Mouse (Mus musculus) neural tube, embryonic 11.5 days (tissue): ENCODE results near the gene Pde11a. TPM values are rescaled to one million over a fixed set of nuclear protein-coding genes. Genes with fewer than 3 reads are reported as not detected.

Source experiments
- ATAC-seq: fragments of 200-750 bp; cut with Nextera tagmentation; 2 replicates; pipeline ENCODE4 v1.8.0; 2017; ENCODE audit warnings: moderate number of reproducible peaks, mild to moderate bottlenecking, moderate TSS enrichment, moderate library complexity; ENCODE audit not compliant: insufficient read depth, low FRiP score, low TSS enrichment
- DNase-seq: peaks from one replicate; pipeline ENCODE4 v3.0.0-alpha.2; 2015; ENCODE audit warnings: low spot score
- H3K27ac ChIP-seq: fragments of 300-500 bp; sonication (generic); 2 replicates; pipeline ENCODE4 v1.5.1; 2014; ENCODE audit warnings: low read depth, mild to moderate bottlenecking, low read length
- H3K27me3 ChIP-seq: fragments of 300-500 bp; sonication (generic); 2 replicates; pipeline ENCODE4 v1.6.1; 2014; ENCODE audit warnings: mild to moderate bottlenecking, low read length, mixed read lengths; ENCODE audit not compliant: control insufficient read depth, insufficient read depth
- H3K36me3 ChIP-seq: fragments of 300-500 bp; sonication (generic); 2 replicates; pipeline ENCODE4 v1.6.1; 2014; ENCODE audit warnings: mild to moderate bottlenecking, low read length, moderate library complexity, mixed read lengths; ENCODE audit not compliant: control insufficient read depth, insufficient read depth
- H3K4me1 ChIP-seq: fragments of 300-500 bp; sonication (generic); 2 replicates; pipeline ENCODE4 v1.6.1; 2014; ENCODE audit warnings: low read length, mixed read lengths; ENCODE audit not compliant: control insufficient read depth, insufficient read depth
- H3K4me2 ChIP-seq: fragments of 300-500 bp; sonication (generic); 2 replicates; pipeline ENCODE4 v1.6.1; 2014; ENCODE audit warnings: low read depth, mild to moderate bottlenecking, moderate library complexity
- H3K4me3 ChIP-seq: fragments of 300-500 bp; sonication (generic); 2 replicates; pipeline ENCODE4 v1.5.1; 2014; ENCODE audit warnings: low read depth, low read length
- H3K9ac ChIP-seq: fragments of 300-500 bp; sonication (generic); 2 replicates; pipeline ENCODE4 v1.6.1; 2014; ENCODE audit warnings: mild to moderate bottlenecking, low read length
- H3K9me3 ChIP-seq: fragments of 300-500 bp; sonication (generic); 2 replicates; pipeline ENCODE4 v1.6.1; 2016; ENCODE audit warnings: low read length; ENCODE audit not compliant: control insufficient read depth
- WGBS: fragments of 180-500 bp; shearing (Covaris S2); extraction: QIAGEN DNeasy Blood & Tissue Kit; methylation state at CpG from one replicate; pipeline ENCODE4 v1.1.7; 2014; 5-methylcytosine and 5-hydroxymethylcytosine counted together
- polyA plus RNA-seq: library from polyadenylated mRNA; unstranded; fragments of >200 nt; fragmentation: Nextera tagmentation; extraction: Ambion mirVana; gene quantifications from 2 replicates; pipeline ENCODE4 v1.2.1, GENCODE M21; 2014

Pde11a gene
- polyA plus RNA-seq, 1 experiment from 2014 or later, result 0.49 TPM

DNA sequence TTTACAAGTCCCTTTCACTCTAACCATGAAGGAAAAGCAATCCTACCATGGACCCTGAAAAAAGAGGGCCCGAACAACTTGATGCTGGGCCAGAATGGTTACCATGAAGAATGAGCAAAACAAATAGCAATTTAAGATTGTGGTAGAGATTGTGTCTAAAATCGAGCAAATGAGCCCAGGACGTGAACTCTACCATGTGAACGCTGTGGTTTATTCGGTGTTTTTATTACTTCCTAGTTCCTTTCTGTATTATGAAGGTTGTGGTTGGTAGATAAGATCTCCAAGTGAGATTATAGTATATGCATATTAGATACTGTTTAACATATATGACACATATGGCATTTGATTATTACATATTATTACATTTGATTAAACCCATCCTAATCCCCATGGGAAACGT, 216.4 kb downstream of the Pde11a start:
- Histone ChIP-seq H3K9me3 (no peaks in the 10 kb centered on the region), H3K27me3 (no peaks in the 10 kb centered on the region), H3K9ac (no peak overlapping the region), H3K4me1 (no peaks in the 10 kb centered on the region), H3K4me3 (no peak overlapping the region), H3K27ac (no peak overlapping the region), H3K36me3 (no peaks in the 10 kb centered on the region), H3K4me2 (no peak overlapping the region)
- no peak for DNase-seq
- no peak for ATAC-seq
- 89% methylated on average over 6 of the region's 6 CpGs for WGBS

DNA sequence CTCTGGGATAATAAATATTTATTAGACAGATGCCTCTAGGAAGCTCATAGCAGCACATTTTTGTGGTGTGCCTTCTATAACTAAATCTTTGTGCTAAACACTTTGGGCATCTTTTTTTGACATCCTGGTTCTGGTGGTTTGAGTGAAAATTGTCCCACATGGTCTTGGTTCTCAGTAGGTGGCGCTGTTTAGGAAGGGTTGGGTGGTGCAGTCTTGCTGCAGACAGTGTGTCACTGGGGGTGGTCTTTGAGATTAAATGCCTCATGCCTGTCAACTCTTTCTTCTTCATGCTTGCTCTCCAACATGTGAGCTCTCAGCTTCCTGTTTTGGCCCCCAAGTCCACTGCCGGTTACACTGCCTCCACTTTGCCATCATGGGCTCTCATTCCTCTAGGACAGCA, 218.7 kb downstream of the Pde11a start:
- no peak for DNase-seq
- WGBS, result 73% methylated on average over 2 of the region's 2 CpGs
- Histone ChIP-seq H3K4me2 (no peak overlapping the region), H3K36me3 (no peaks in the 10 kb centered on the region), H3K9ac (no peak overlapping the region), H3K27me3 (no peaks in the 10 kb centered on the region), H3K4me1 (no peaks in the 10 kb centered on the region), H3K4me3 (no peak overlapping the region), H3K27ac (no peak overlapping the region), H3K9me3 (no peaks in the 10 kb centered on the region)
- ATAC-seq, result no peak

DNA sequence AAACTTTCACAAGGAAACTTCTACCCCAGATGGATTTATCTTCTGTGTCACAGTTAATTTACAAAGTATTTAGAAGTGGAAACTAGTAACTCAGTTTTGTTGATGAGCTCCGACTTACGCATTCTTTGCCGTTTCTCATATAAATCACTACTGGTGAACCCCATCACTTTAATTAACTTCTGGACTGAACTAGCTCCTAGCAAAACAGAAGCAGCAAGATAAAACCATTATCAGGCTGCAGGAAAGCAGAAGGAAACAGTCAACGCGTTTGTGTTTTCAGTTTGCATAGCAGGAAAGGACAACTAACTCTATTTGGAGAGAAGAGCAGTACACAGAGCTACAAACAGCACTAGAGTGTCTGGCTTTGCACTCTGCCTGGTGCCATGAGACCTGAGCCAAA, 220.1 kb downstream of the Pde11a start:
- no peak for DNase-seq
- no peak for ATAC-seq

GRCm38 (mm10) chr2:76117219-76117618, 221.4 kb downstream of the Pde11a start:
- H3K9ac ChIP-seq, result no peak overlapping the region
- no peak overlapping the region for H3K27ac ChIP-seq
- H3K36me3 ChIP-seq, result no peaks in the 10 kb centered on the region
- no peaks in the 10 kb centered on the region for H3K9me3 ChIP-seq
- H3K4me1 ChIP-seq, result no peaks in the 10 kb centered on the region
- H3K27me3 ChIP-seq, result no peaks in the 10 kb centered on the region
- H3K4me3 ChIP-seq, result no peak overlapping the region
- H3K4me2 ChIP-seq, result no peak overlapping the region
- 89% methylated on average over 1 of the region's 1 CpGs for WGBS
- DNase-seq (no peak), ATAC-seq (no peak)

More for the DNA sequence above, 220.1 kb downstream of the Pde11a start:
- Histone ChIP-seq H3K27me3 (no peaks in the 10 kb centered on the region), H3K4me2 (no peak overlapping the region), H3K4me1 (no peaks in the 10 kb centered on the region), H3K9ac (no peak overlapping the region), H3K9me3 (no peaks in the 10 kb centered on the region), H3K4me3 (no peak overlapping the region), H3K36me3 (no peaks in the 10 kb centered on the region), H3K27ac (no peak overlapping the region)
- WGBS, result 51% methylated on average over 5 of the region's 5 CpGs

GRCm38 (mm10) chr2:76115696-76116095, 222.9 kb downstream of the Pde11a start:
- Histone ChIP-seq H3K27me3 (no peaks in the 10 kb centered on the region), H3K4me1 (no peaks in the 10 kb centered on the region), H3K4me2 (no peak overlapping the region), H3K9ac (no peak overlapping the region), H3K4me3 (no peak overlapping the region), H3K27ac (no peak overlapping the region), H3K36me3 (no peaks in the 10 kb centered on the region), H3K9me3 (no peaks in the 10 kb centered on the region)
- 20% methylated on average over 1 of the region's 1 CpGs for WGBS
- DNase-seq (peak; percentile 70), ATAC-seq (no peak)

DNA sequence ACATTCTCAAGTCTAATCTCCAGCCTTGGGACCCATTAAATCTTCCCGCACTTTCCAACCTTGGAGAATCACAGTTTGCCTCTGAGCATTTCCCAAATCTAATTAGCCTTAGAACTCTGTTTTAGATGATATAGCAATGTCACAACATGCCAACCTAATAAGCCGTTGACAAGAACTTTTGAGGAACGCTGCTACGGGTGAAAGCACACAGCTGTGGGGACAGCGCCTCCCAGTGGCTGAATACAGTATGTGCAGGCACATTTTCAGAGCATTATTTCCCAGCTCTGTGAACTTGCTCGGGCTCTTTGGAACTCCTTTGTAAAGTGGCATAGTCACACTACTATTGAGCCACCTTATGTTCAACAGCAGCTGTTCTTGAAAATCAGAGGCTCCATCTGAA, 223.8 kb downstream of the Pde11a start:
- peak; percentile 48 for DNase-seq
- WGBS, result 25% methylated on average over 6 of the region's 6 CpGs

DNA sequence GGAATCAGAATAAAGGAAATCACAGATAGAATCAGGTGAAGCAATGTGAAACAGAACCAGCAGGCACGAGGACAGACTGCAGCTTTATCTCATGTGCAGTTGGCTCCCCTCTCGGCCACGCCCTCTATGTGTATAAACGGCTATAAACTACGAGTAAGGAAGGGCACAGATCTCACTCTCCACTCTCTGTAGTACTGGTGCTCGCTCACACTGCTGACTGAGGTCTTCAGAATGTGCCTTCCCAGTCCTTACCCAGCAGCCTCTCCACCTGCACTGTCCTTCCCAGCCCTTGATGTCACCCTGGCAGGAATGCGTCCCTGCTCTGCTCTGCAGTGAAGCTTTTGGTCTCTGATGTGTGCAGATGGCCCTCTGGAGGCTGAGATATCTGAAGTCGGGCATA, 228.9 kb downstream of the Pde11a start:
- Histone ChIP-seq H3K36me3 (no peaks in the 10 kb centered on the region), H3K4me2 (no peak overlapping the region), H3K4me3 (no peak overlapping the region), H3K27ac (no peak overlapping the region), H3K27me3 (no peaks in the 10 kb centered on the region), H3K9me3 (no peaks in the 10 kb centered on the region), H3K9ac (no peak overlapping the region), H3K4me1 (no peaks in the 10 kb centered on the region; the same call in 1 of the 2 replicates)
- WGBS, result 52% methylated on average over 8 of the region's 8 CpGs
- no peak for ATAC-seq
- DNase-seq, result no peak

More for the DNA sequence above, 223.8 kb downstream of the Pde11a start:
- H3K4me1 ChIP-seq, result no peaks in the 10 kb centered on the region
- ATAC-seq, result no peak
- H3K9me3 ChIP-seq, result no peaks in the 10 kb centered on the region
- H3K27ac ChIP-seq, result no peak overlapping the region
- H3K9ac ChIP-seq, result no peak overlapping the region
- no peak overlapping the region for H3K4me3 ChIP-seq
- H3K27me3 ChIP-seq, result no peaks in the 10 kb centered on the region
- no peaks in the 10 kb centered on the region for H3K36me3 ChIP-seq
- no peak overlapping the region for H3K4me2 ChIP-seq

DNA sequence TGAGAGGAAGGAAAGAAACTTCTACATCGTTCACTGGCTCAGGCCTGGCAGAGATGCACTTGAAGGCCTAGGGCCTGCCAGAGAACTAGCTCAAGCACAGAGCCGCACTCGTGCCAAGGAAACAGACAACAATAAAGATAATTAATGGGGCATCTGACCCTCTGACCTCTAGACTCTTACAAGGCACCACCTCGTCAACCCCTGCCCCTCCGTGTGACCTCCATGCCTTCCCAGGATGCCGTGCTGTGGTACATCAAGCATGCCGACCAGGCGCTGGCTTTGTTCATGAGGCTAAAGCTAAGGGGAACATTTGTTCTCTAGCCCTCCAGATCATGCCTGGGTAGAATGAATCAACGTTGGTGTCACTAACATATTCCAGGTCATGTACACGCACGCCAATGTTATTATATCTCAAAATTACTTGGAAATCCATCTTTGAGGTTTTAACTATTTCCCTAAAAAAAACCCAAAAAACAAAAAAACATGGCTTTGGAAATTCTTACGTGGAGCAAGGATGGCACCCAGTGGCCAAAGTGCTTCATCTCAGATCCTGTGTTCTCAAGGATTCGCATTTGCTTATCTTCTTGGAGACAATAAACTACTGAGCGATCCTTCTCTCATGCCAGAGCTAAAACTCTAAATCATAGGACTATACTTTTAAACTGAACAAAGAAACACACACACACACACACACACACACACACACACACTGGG, 236.5 kb downstream of the Pde11a start:
- Histone ChIP-seq H3K36me3 (no peaks in the 10 kb centered on the region), H3K9ac (no peak overlapping the region), H3K4me2 (no peak overlapping the region), H3K4me3 (no peak overlapping the region), H3K4me1 (peaks cover 3% of the 10 kb centered on the region; the same call in 1 of the 2 replicates), H3K27ac (no peak overlapping the region), H3K27me3 (no peaks in the 10 kb centered on the region), H3K9me3 (no peaks in the 10 kb centered on the region)
- ATAC-seq, result no peak
- DNase-seq, result peak; percentile 56
- 17% methylated on average over 14 of the region's 14 CpGs for WGBS

DNA sequence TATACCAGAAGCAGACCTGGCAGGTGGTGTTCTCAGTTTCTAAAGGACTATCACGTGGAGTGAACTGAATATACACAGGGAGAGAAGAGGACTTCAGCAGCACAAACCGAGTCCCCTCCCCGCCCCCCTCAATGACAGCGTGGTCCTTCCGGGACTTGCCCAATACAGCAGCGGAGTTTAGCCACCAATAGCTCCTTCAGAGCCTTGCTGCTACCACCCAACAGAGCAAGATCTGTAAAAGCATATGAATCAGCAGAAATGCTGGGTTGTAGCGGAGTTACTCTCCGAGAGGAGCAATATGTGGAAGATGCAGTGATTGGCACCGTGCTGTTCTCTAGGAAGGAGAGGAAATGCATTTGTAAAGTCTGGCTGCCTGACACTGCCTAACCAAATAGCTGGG, 238.0 kb downstream of the Pde11a start:
- H3K9ac ChIP-seq, result no peak overlapping the region

More for the DNA sequence above, 238.0 kb downstream of the Pde11a start:
- no peak overlapping the region for H3K4me3 ChIP-seq
- H3K27ac ChIP-seq, result no peak overlapping the region
- H3K36me3 ChIP-seq, result no peaks in the 10 kb centered on the region
- DNase-seq (no peak), ATAC-seq (no peak)
- no peaks in the 10 kb centered on the region for H3K27me3 ChIP-seq
- H3K9me3 ChIP-seq, result no peaks in the 10 kb centered on the region
- peaks cover 3% of the 10 kb centered on the region; the same call in 1 of the 2 replicates for H3K4me1 ChIP-seq
- no peak overlapping the region for H3K4me2 ChIP-seq
- WGBS, result 69% methylated on average over 9 of the region's 9 CpGs
